Mouse (Mus musculus) brain, adult 2 months (tissue): ENCODE results near the gene Rnase11.

ENCODE experiments used
- DNase-seq: peaks from one replicate; pipeline ENCODE4 v3.0.0; 2011; ENCODE audit warnings: low read depth, low spot score

The Rnase11 gene

GRCm38 (mm10) chr14:51050063-51050462 lies at the start of gene Rnase11:
Gene Rnase11, minus strand, starts transcription at chr14:51050163.
- DNase-seq: no peak

- no peak for DNase-seq
Measured at GRCm38 (mm10) chr14:51098921-51099320, 49.0 kb upstream of the Rnase11 start.

GRCm38 (mm10) chr14:51098300-51098699 lies 48.3 kb upstream of the Rnase11 start:
- DNase-seq: peak; percentile 25

- no peak for DNase-seq
Measured at GRCm38 (mm10) chr14:51095736-51096524, 46.0 kb upstream of the Rnase11 start.

GRCm38 (mm10) chr14:51094921-51095320 lies 45.0 kb upstream of the Rnase11 start:
- peak; percentile 29 for DNase-seq

- DNase-seq: peak; percentile 35
Measured at GRCm38 (mm10) chr14:51094096-51094875, 44.3 kb upstream of the Rnase11 start.

- DNase-seq: peak; percentile 38
Measured at GRCm38 (mm10) chr14:51093496-51093895, 43.5 kb upstream of the Rnase11 start.

- DNase-seq: no peak
Measured at GRCm38 (mm10) chr14:51092073-51092620, 42.2 kb upstream of the Rnase11 start.

GRCm38 (mm10) chr14:51090921-51091900 lies 41.2 kb upstream of the Rnase11 start, which contains the start of the genes Rnase4 and Ang:
Gene Rnase4, plus strand, starts transcription at chr14:51091077.
Gene Ang, plus strand, starts transcription at chr14:51091150.
- DNase-seq: peak; percentile 36

GRCm38 (mm10) chr14:51090077-51090781 lies 40.3 kb upstream of the Rnase11 start:
- DNase-seq: peak; percentile 88

GRCm38 (mm10) chr14:51089674-51090076 lies 39.7 kb upstream of the Rnase11 start:
- DNase-seq: no peak

GRCm38 (mm10) chr14:51088970-51089673 lies 39.2 kb upstream of the Rnase11 start:
- peak; percentile 98 for DNase-seq

GRCm38 (mm10) chr14:51088166-51088969 lies 38.4 kb upstream of the Rnase11 start:
- peak; percentile 89 for DNase-seq

GRCm38 (mm10) chr14:51087762-51088161 lies 37.8 kb upstream of the Rnase11 start:
- peak; percentile 24 for DNase-seq

- DNase-seq: no peak
Measured at GRCm38 (mm10) chr14:51085911-51086310, 35.9 kb upstream of the Rnase11 start.

GRCm38 (mm10) chr14:51085086-51085485 lies 35.1 kb upstream of the Rnase11 start:
- DNase-seq: no peak

- peak; percentile 31 for DNase-seq
Measured at GRCm38 (mm10) chr14:51083805-51084204, 33.8 kb upstream of the Rnase11 start.

GRCm38 (mm10) chr14:51082599-51083581 lies 32.9 kb upstream of the Rnase11 start:
- DNase-seq: peak; percentile 67
